Mouse (Mus musculus): ENCODE results near the gene Slc25a23. TPM values are rescaled to one million over a fixed set of nuclear protein-coding genes. Genes with fewer than 3 reads are reported as not detected.
A peak's percentile ranks its signal among the peaks of the same experiment; 100 is the strongest.

Slc25a23 gene
- polyA plus RNA-seq (2015; fragmentation: Nextera tagmentation; extraction: Ambion mirVana) = 9.1 TPM in 2 replicates

GRCm38 (mm10) chr17:57059486-57059977 lies at the start of gene Slc25a23:
Slc25a23 (minus strand) TSS chr17:57059863.
- H3K4me2 ChIP-seq = peak within 1 kb of the TSS; percentile 82
- peaks cover 38% of the 10 kb centered on the region for H3K27me3 ChIP-seq
- H3K36me3 ChIP-seq = peaks cover 15% of the 10 kb centered on the region
- H3K9ac ChIP-seq = peak within 1 kb of the TSS; percentile 75
- peak; percentile 60 for ATAC-seq (ENCODE audit: insufficient number of reproducible peaks, insufficient read depth, low FRiP score, low TSS enrichment, low read depth)
- no peaks in the 10 kb centered on the region for H3K9me3 ChIP-seq
- WGBS = under 1% methylated on average over 42 of the region's 45 CpGs
- H3K4me3 ChIP-seq = peak within 1 kb of the TSS; percentile 81
- H3K27ac ChIP-seq = 0 out of 2 replicates have a peak within 1 kb of the TSS, but pooled peaks have one; percentile 28
- peaks cover 22% of the 10 kb centered on the region for H3K4me1 ChIP-seq

- no peak overlapping the region for H3K4me3 ChIP-seq
- no peak for ATAC-seq (ENCODE audit: insufficient number of reproducible peaks, insufficient read depth, low FRiP score, low TSS enrichment, low read depth)
- no peaks in the 10 kb centered on the region for H3K27me3 ChIP-seq
- H3K4me2 ChIP-seq = no peak overlapping the region
- H3K9me3 ChIP-seq = no peaks in the 10 kb centered on the region
- WGBS = 54% methylated on average over 5 of the region's 5 CpGs
- H3K9ac ChIP-seq = no peak overlapping the region
- no peaks in the 10 kb centered on the region for H3K36me3 ChIP-seq
- H3K4me1 ChIP-seq = peaks cover 16% of the 10 kb centered on the region
- H3K27ac ChIP-seq = no peak overlapping the region
Measured at GRCm38 (mm10) chr17:57108666-57109171, 49.1 kb upstream of the Slc25a23 start.

GRCm38 (mm10) chr17:57108040-57108665 lies 48.5 kb upstream of the Slc25a23 start:
- no peak for ATAC-seq (ENCODE audit: insufficient number of reproducible peaks, insufficient read depth, low FRiP score, low TSS enrichment, low read depth)
- peaks cover 16% of the 10 kb centered on the region for H3K4me1 ChIP-seq
- no peak overlapping the region for H3K4me2 ChIP-seq
- H3K4me3 ChIP-seq = no peak overlapping the region
- no peak overlapping the region for H3K27ac ChIP-seq
- 83% methylated on average over 7 of the region's 7 CpGs for WGBS
- no peaks in the 10 kb centered on the region for H3K27me3 ChIP-seq
- no peak overlapping the region for H3K9ac ChIP-seq
- H3K36me3 ChIP-seq = no peaks in the 10 kb centered on the region
- H3K9me3 ChIP-seq = no peaks in the 10 kb centered on the region

- no peak for ATAC-seq (ENCODE audit: insufficient number of reproducible peaks, insufficient read depth, low FRiP score, low TSS enrichment, low read depth)
- WGBS = 89% methylated on average over 5 of the region's 5 CpGs
- H3K27ac ChIP-seq = no peak overlapping the region
- no peak overlapping the region for H3K4me3 ChIP-seq
- no peaks in the 10 kb centered on the region for H3K9me3 ChIP-seq
- H3K27me3 ChIP-seq = no peaks in the 10 kb centered on the region
- no peak overlapping the region for H3K9ac ChIP-seq
- H3K36me3 ChIP-seq = no peaks in the 10 kb centered on the region
- H3K4me2 ChIP-seq = no peak overlapping the region
- H3K4me1 ChIP-seq = peaks cover 16% of the 10 kb centered on the region
Measured at GRCm38 (mm10) chr17:57107064-57107463, 47.4 kb upstream of the Slc25a23 start.

GRCm38 (mm10) chr17:57106035-57106368 lies 46.3 kb upstream of the Slc25a23 start:
- no peaks in the 10 kb centered on the region for H3K36me3 ChIP-seq
- WGBS = 8% methylated on average over 9 of the region's 9 CpGs
- peak overlapping the region; percentile 86 for H3K4me2 ChIP-seq
- no peaks in the 10 kb centered on the region for H3K27me3 ChIP-seq
- peak overlapping the region; percentile 79 for H3K9ac ChIP-seq
- H3K4me3 ChIP-seq = peak overlapping the region; percentile 64
- no peak for ATAC-seq (ENCODE audit: insufficient number of reproducible peaks, insufficient read depth, low FRiP score, low TSS enrichment, low read depth)
- H3K27ac ChIP-seq = no peak overlapping the region
- H3K4me1 ChIP-seq = peaks cover 16% of the 10 kb centered on the region
- no peaks in the 10 kb centered on the region for H3K9me3 ChIP-seq

- H3K4me2 ChIP-seq = peak within 1 kb of the TSS; percentile 86
- peaks cover 16% of the 10 kb centered on the region for H3K4me1 ChIP-seq
- H3K36me3 ChIP-seq = no peaks in the 10 kb centered on the region
- peak; percentile 48; the same call in 1 of the 2 replicates for ATAC-seq (ENCODE audit: insufficient number of reproducible peaks, insufficient read depth, low FRiP score, low TSS enrichment, low read depth)
- H3K27me3 ChIP-seq = no peaks in the 10 kb centered on the region
- WGBS = under 1% methylated on average over 57 of the region's 61 CpGs
- H3K27ac ChIP-seq = peak within 1 kb of the TSS; percentile 64
- no peaks in the 10 kb centered on the region for H3K9me3 ChIP-seq
- peak within 1 kb of the TSS; percentile 79 for H3K9ac ChIP-seq
- H3K4me3 ChIP-seq = peak within 1 kb of the TSS; percentile 64
Measured at GRCm38 (mm10) chr17:57105181-57106034, 45.7 kb upstream of the Slc25a23 start, which contains the start of gene Tnfsf9. Tnfsf9 (plus strand) TSS chr17:57105325.

GRCm38 (mm10) chr17:57104496-57104895 lies 44.8 kb upstream of the Slc25a23 start:
- no peak overlapping the region for H3K27ac ChIP-seq

GRCm38 (mm10) chr17:57102276-57102675 lies 42.6 kb upstream of the Slc25a23 start:
- Histone ChIP-seq H3K27ac (no peak overlapping the region), H3K9me3 (no peaks in the 10 kb centered on the region), H3K27me3 (no peaks in the 10 kb centered on the region), H3K36me3 (no peaks in the 10 kb centered on the region), H3K4me1 (peaks cover 16% of the 10 kb centered on the region), H3K9ac (no peak overlapping the region), H3K4me3 (no peak overlapping the region), H3K4me2 (no peak overlapping the region)
- no peak for ATAC-seq (ENCODE audit: insufficient number of reproducible peaks, insufficient read depth, low FRiP score, low TSS enrichment, low read depth)
- 60% methylated on average over 2 of the region's 2 CpGs for WGBS

More at GRCm38 (mm10) chr17:57104496-57104895, 44.8 kb upstream of the Slc25a23 start:
- Histone ChIP-seq H3K27me3 (no peaks in the 10 kb centered on the region), H3K9me3 (no peaks in the 10 kb centered on the region), H3K4me2 (peak overlapping the region; percentile 86), H3K4me1 (peaks cover 16% of the 10 kb centered on the region), H3K9ac (peak overlapping the region; percentile 79), H3K36me3 (no peaks in the 10 kb centered on the region), H3K4me3 (peak overlapping the region; percentile 64)
- 44% methylated on average over 4 of the region's 4 CpGs for WGBS
- ATAC-seq (ENCODE audit: insufficient number of reproducible peaks, insufficient read depth, low FRiP score, low TSS enrichment, low read depth) = no peak

- no peak overlapping the region for H3K4me2 ChIP-seq
- no peak for ATAC-seq (ENCODE audit: insufficient number of reproducible peaks, insufficient read depth, low FRiP score, low TSS enrichment, low read depth)
- WGBS = 8% methylated on average over 10 of the region's 10 CpGs
- no peak overlapping the region for H3K4me3 ChIP-seq
- no peak overlapping the region for H3K9ac ChIP-seq
- peaks cover 14% of the 10 kb centered on the region for H3K27me3 ChIP-seq
- H3K4me1 ChIP-seq = peaks cover 11% of the 10 kb centered on the region
- no peak overlapping the region for H3K27ac ChIP-seq
- H3K9me3 ChIP-seq = no peaks in the 10 kb centered on the region
- H3K36me3 ChIP-seq = no peaks in the 10 kb centered on the region
Measured at GRCm38 (mm10) chr17:57099629-57100325, 40.1 kb upstream of the Slc25a23 start.

GRCm38 (mm10) chr17:57098321-57098720 lies 38.7 kb upstream of the Slc25a23 start:
- no peak for ATAC-seq (ENCODE audit: insufficient number of reproducible peaks, insufficient read depth, low FRiP score, low TSS enrichment, low read depth)
- peaks cover 16% of the 10 kb centered on the region for H3K27me3 ChIP-seq
- 78% methylated on average over 5 of the region's 5 CpGs for whole genome bisulfite sequencing
- no peak overlapping the region for H3K4me2 ChIP-seq
- H3K4me3 ChIP-seq = no peak overlapping the region
- H3K27ac ChIP-seq = no peak overlapping the region
- H3K4me1 ChIP-seq = peaks cover 5% of the 10 kb centered on the region
- H3K36me3 ChIP-seq = no peaks in the 10 kb centered on the region
- no peaks in the 10 kb centered on the region for H3K9me3 ChIP-seq
- H3K9ac ChIP-seq = no peak overlapping the region

GRCm38 (mm10) chr17:57096623-57096920 lies 36.9 kb upstream of the Slc25a23 start:
- peak overlapping the region; percentile 20; the same call in 1 of the 2 replicates for H3K4me3 ChIP-seq
- H3K4me1 ChIP-seq = peaks cover 5% of the 10 kb centered on the region
- peak; percentile 34; the same call in 1 of the 2 replicates for ATAC-seq (ENCODE audit: insufficient number of reproducible peaks, insufficient read depth, low FRiP score, low TSS enrichment, low read depth)
- peak overlapping the region; percentile 51 for H3K4me2 ChIP-seq
- no peak overlapping the region for H3K9ac ChIP-seq
- no peaks in the 10 kb centered on the region for H3K36me3 ChIP-seq
- H3K27me3 ChIP-seq = peaks cover 16% of the 10 kb centered on the region
- no peaks in the 10 kb centered on the region for H3K9me3 ChIP-seq
- 2% methylated on average over 11 of the region's 11 CpGs for WGBS
- no peak overlapping the region for H3K27ac ChIP-seq

Data from embryonic facial prominence, embryonic 13.5 days (tissue).